Mouse (Mus musculus) kidney, embryonic 15.5 days (tissue): ENCODE data around the gene Ndrg2. TPM values are rescaled to one million over a fixed set of nuclear protein-coding genes. Genes with fewer than 3 reads are reported as not detected.
"Not testable (repeated sequence)": the region's sequence is repeated elsewhere in the genome, so short reads cannot be mapped to it uniquely, and the experiment has no call there.

ENCODE experiments used
- ATAC-seq: fragments of 200-750 bp; cut with Nextera tagmentation; replicated peaks from 2 replicates; pipeline ENCODE4 v1.8.0; 2017; ENCODE audit warnings: moderate TSS enrichment; ENCODE audit not compliant: low FRiP score
- H3K27ac ChIP-seq: fragments of 300-500 bp; sonication (generic); 2 replicates; pipeline ENCODE4 v1.5.1; 2015; ENCODE audit warnings: mild to moderate bottlenecking, inconsistent platforms
- H3K27me3 ChIP-seq: fragments of 300-500 bp; sonication (generic); 2 replicates; pipeline ENCODE4 v1.6.1; 2015; ENCODE audit warnings: inconsistent platforms
- H3K36me3 ChIP-seq: fragments of 300-500 bp; sonication (generic); 2 replicates; pipeline ENCODE4 v1.6.1; 2015; ENCODE audit warnings: inconsistent platforms
- H3K4me1 ChIP-seq: fragments of 300-500 bp; sonication (generic); 2 replicates; pipeline ENCODE4 v1.6.1; 2015; ENCODE audit warnings: inconsistent platforms
- H3K4me2 ChIP-seq: fragments of 300-500 bp; sonication (generic); 2 replicates; pipeline ENCODE4 v1.6.1; 2015; ENCODE audit warnings: moderate library complexity, mild to moderate bottlenecking, inconsistent platforms
- H3K4me3 ChIP-seq: fragments of 300-500 bp; sonication (generic); replicated peaks from 2 replicates; pipeline ENCODE4 v1.5.1; 2015; ENCODE audit warnings: mild to moderate bottlenecking, inconsistent platforms
- H3K9ac ChIP-seq: fragments of 300-500 bp; sonication (generic); 2 replicates; pipeline ENCODE4 v1.6.1; 2015; ENCODE audit warnings: mild to moderate bottlenecking, inconsistent platforms
- H3K9me3 ChIP-seq: fragments of 300-500 bp; sonication (generic); replicated peaks from 2 replicates; pipeline ENCODE4 v1.6.1; 2016; ENCODE audit warnings: inconsistent platforms
- WGBS: fragments of 180-500 bp; shearing (Covaris S2); methylation state at CpG from one replicate; pipeline ENCODE4 v1.1.7; 2015; ENCODE audit warnings: mixed read lengths; 5-methylcytosine and 5-hydroxymethylcytosine counted together
- polyA plus RNA-seq: library from polyadenylated mRNA; unstranded; fragments of >200 nt; fragmentation: Nextera tagmentation; extraction: Ambion mirVana; gene quantifications from 2 replicates; pipeline ENCODE4 v1.2.1, GENCODE M21; 2015

Gene Ndrg2
- polyA plus RNA-seq, 1 experiment from 2014 or later = 46.3 TPM

- no peak within 1 kb of the TSS for H3K9ac ChIP-seq
- 87% methylated on average over 9 of the region's 9 CpGs for WGBS
- H3K4me3 ChIP-seq = no peak within 1 kb of the TSS
- peaks cover 57% of the 10 kb centered on the region for H3K36me3 ChIP-seq
- no peaks in the 10 kb centered on the region for H3K9me3 ChIP-seq
- H3K27ac ChIP-seq = no peak within 1 kb of the TSS
- no peaks in the 10 kb centered on the region for H3K27me3 ChIP-seq
- no peaks in the 10 kb centered on the region for H3K4me1 ChIP-seq
- H3K4me2 ChIP-seq = no peak within 1 kb of the TSS
- no peak for ATAC-seq
These were observed 21.6 kb downstream of the Ndrg2 start, which contains the start of gene Slc39a2 for GRCm38 (mm10) chr14:51892191-51892939. Gene Slc39a2 (plus strand): TSS chr14:51892889.

- Histone ChIP-seq H3K4me1 (peaks cover 12% of the 10 kb centered on the region), H3K27me3 (no peaks in the 10 kb centered on the region), H3K36me3 (peaks cover 67% of the 10 kb centered on the region), H3K9me3 (no peaks in the 10 kb centered on the region), H3K27ac (no peak overlapping the region), H3K9ac (no peak overlapping the region), H3K4me2 (no peak overlapping the region), H3K4me3 (no peak overlapping the region)
- WGBS = 88% methylated on average over 6 of the region's 6 CpGs
- ATAC-seq = no peak
These were observed 24.1 kb downstream of the Ndrg2 start for GRCm38 (mm10) chr14:51889833-51890232.

GRCm38 (mm10) chr14:51886051-51886450, 27.9 kb downstream of the Ndrg2 start:
- no peak for ATAC-seq
- H3K4me2 ChIP-seq = peak overlapping the region; percentile 71
- peaks cover 14% of the 10 kb centered on the region for H3K4me1 ChIP-seq
- H3K4me3 ChIP-seq = peak overlapping the region; percentile 67; the same call in 1 of the 2 replicates
- no peak overlapping the region for H3K27ac ChIP-seq
- peaks cover 50% of the 10 kb centered on the region for H3K36me3 ChIP-seq
- H3K27me3 ChIP-seq = no peaks in the 10 kb centered on the region
- H3K9me3 ChIP-seq = no peaks in the 10 kb centered on the region
- H3K9ac ChIP-seq = no peak overlapping the region
- WGBS = 69% methylated on average over 6 of the region's 6 CpGs

- peaks cover 14% of the 10 kb centered on the region for H3K4me1 ChIP-seq
- H3K9ac ChIP-seq = peak within 1 kb of the TSS; percentile 72
- peak within 1 kb of the TSS; percentile 67 for H3K4me3 ChIP-seq
- peak; percentile 98 for ATAC-seq
- peak within 1 kb of the TSS; percentile 86 for H3K27ac ChIP-seq
- H3K4me2 ChIP-seq = peak within 1 kb of the TSS; percentile 71
- H3K36me3 ChIP-seq = peaks cover 37% of the 10 kb centered on the region
- H3K9me3 ChIP-seq = no peaks in the 10 kb centered on the region
- H3K27me3 ChIP-seq = no peaks in the 10 kb centered on the region
- under 1% methylated on average over 43 of the region's 43 CpGs for WGBS
These were observed 29.2 kb downstream of the Ndrg2 start, which contains the start of gene Mettl17 for GRCm38 (mm10) chr14:51884598-51885331. Gene Mettl17 (plus strand): TSS chr14:51884842.

- peak overlapping the region; percentile 71 for H3K4me2 ChIP-seq
- peak overlapping the region; percentile 67 for H3K4me3 ChIP-seq
- no peaks in the 10 kb centered on the region for H3K27me3 ChIP-seq
- H3K27ac ChIP-seq = peak overlapping the region; percentile 86
- H3K9ac ChIP-seq = peak overlapping the region; percentile 35
- no peaks in the 10 kb centered on the region for H3K9me3 ChIP-seq
- WGBS = 2% methylated on average over 13 of the region's 14 CpGs
- peak; percentile 67 for ATAC-seq
- H3K36me3 ChIP-seq = peaks cover 30% of the 10 kb centered on the region
- H3K4me1 ChIP-seq = peaks cover 14% of the 10 kb centered on the region
These were observed 29.9 kb downstream of the Ndrg2 start for GRCm38 (mm10) chr14:51884031-51884544.

- Histone ChIP-seq H3K4me2 (peak overlapping the region; percentile 71), H3K4me1 (peaks cover 14% of the 10 kb centered on the region), H3K9ac (peak overlapping the region; percentile 35; the same call in 1 of the 2 replicates), H3K9me3 (no peaks in the 10 kb centered on the region), H3K4me3 (peak overlapping the region; percentile 67), H3K36me3 (peaks cover 25% of the 10 kb centered on the region), H3K27ac (peak overlapping the region; percentile 86), H3K27me3 (no peaks in the 10 kb centered on the region)
- 0% methylated on average over 4 of the region's 4 CpGs for WGBS
- ATAC-seq = peak; percentile 44; the same call in 1 of the 2 replicates
These were observed 30.4 kb downstream of the Ndrg2 start for GRCm38 (mm10) chr14:51883527-51884030.

GRCm38 (mm10) chr14:51877517-51877916, 36.4 kb downstream of the Ndrg2 start:
- ATAC-seq = no peak
- no peak overlapping the region for H3K27ac ChIP-seq

GRCm38 (mm10) chr14:51871741-51872140, 42.2 kb downstream of the Ndrg2 start:
- H3K4me3 ChIP-seq = no peak overlapping the region
- H3K9me3 ChIP-seq = no peaks in the 10 kb centered on the region
- WGBS = 67% methylated on average over 9 of the region's 9 CpGs
- no peaks in the 10 kb centered on the region for H3K27me3 ChIP-seq
- no peaks in the 10 kb centered on the region for H3K36me3 ChIP-seq
- H3K4me2 ChIP-seq = no peak overlapping the region
- no peak overlapping the region for H3K9ac ChIP-seq
- H3K27ac ChIP-seq = no peak overlapping the region
- no peak for ATAC-seq
- H3K4me1 ChIP-seq = no peaks in the 10 kb centered on the region

More at GRCm38 (mm10) chr14:51877517-51877916, 36.4 kb downstream of the Ndrg2 start:
- H3K4me2 ChIP-seq = no peak overlapping the region
- H3K4me1 ChIP-seq = no peaks in the 10 kb centered on the region
- no peak overlapping the region for H3K9ac ChIP-seq
- H3K27me3 ChIP-seq = no peaks in the 10 kb centered on the region
- no peaks in the 10 kb centered on the region for H3K36me3 ChIP-seq
- WGBS = 71% methylated on average over 3 of the region's 3 CpGs
- H3K4me3 ChIP-seq = no peak overlapping the region
- no peaks in the 10 kb centered on the region for H3K9me3 ChIP-seq

GRCm38 (mm10) chr14:51870756-51871155, 43.2 kb downstream of the Ndrg2 start:
- Histone ChIP-seq H3K4me3 (no peak overlapping the region), H3K4me2 (no peak overlapping the region), H3K9me3 (no peaks in the 10 kb centered on the region), H3K4me1 (no peaks in the 10 kb centered on the region), H3K27ac (no peak overlapping the region), H3K9ac (no peak overlapping the region), H3K36me3 (no peaks in the 10 kb centered on the region), H3K27me3 (no peaks in the 10 kb centered on the region)
- WGBS = 75% methylated on average over 2 of the region's 2 CpGs
- ATAC-seq = no peak

- H3K4me3 ChIP-seq, H3K9me3 ChIP-seq, H3K27me3 ChIP-seq, H3K27ac ChIP-seq, ATAC-seq, H3K4me1 ChIP-seq, H3K9ac ChIP-seq, H3K36me3 ChIP-seq, H3K4me2 ChIP-seq: not testable (repeated sequence)
- 17% methylated on average over 1 of the region's 1 CpGs for WGBS
These were observed 50.4 kb downstream of the Ndrg2 start for GRCm38 (mm10) chr14:51863603-51864002.

- not testable (repeated sequence) for H3K27ac ChIP-seq, H3K4me1 ChIP-seq, H3K27me3 ChIP-seq, ATAC-seq, H3K4me3 ChIP-seq, H3K9ac ChIP-seq, H3K36me3 ChIP-seq, H3K4me2 ChIP-seq, H3K9me3 ChIP-seq
- 75% methylated on average over 7 of the region's 7 CpGs for WGBS
These were observed 58.7 kb downstream of the Ndrg2 start for GRCm38 (mm10) chr14:51855280-51855679.
